Mouse (Mus musculus) hindlimb bud, embryonic 11.5 days (tissue): ENCODE measurements around the gene Lcmt1.

Source experiments
- DNase-seq: peaks from one replicate; pipeline ENCODE4 v3.0.0-alpha.2; 2012; ENCODE audit warnings: low read depth, low spot score; ENCODE audit errors: extremely low spot score

The Lcmt1 gene

GRCm38 (mm10) chr7:123397931-123398330, 28.3 kb downstream of the Lcmt1 start:
- DNase-seq = no peak

- DNase-seq = peak; percentile 52
These were observed 29.2 kb downstream of the Lcmt1 start for GRCm38 (mm10) chr7:123398828-123399227.

GRCm38 (mm10) chr7:123399286-123399685, 29.7 kb downstream of the Lcmt1 start:
- no peak for DNase-seq

GRCm38 (mm10) chr7:123401121-123401520, 31.5 kb downstream of the Lcmt1 start:
- no peak for DNase-seq

DNA sequence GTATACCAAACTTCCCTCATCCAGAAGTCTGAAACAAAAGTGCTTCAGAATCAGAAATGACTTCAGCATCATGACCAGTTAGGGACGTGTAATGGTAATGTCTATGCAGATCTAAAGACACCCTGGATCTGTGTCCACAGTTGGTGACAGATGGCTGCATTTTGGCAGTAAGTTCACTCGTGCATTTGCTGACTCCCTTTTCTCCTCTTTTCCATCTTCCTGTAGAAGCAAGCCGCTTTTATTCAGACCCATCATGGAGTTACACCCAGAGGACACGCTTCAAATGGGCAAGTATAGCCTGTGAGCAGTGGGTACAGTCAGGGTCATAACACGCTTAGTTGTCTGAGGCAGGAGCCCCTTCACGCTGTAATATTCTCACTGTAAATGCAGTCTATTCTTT, 34.6 kb downstream of the Lcmt1 start:
- no peak for DNase-seq

GRCm38 (mm10) chr7:123405619-123406018, 36.0 kb downstream of the Lcmt1 start:
- no peak for DNase-seq

DNA sequence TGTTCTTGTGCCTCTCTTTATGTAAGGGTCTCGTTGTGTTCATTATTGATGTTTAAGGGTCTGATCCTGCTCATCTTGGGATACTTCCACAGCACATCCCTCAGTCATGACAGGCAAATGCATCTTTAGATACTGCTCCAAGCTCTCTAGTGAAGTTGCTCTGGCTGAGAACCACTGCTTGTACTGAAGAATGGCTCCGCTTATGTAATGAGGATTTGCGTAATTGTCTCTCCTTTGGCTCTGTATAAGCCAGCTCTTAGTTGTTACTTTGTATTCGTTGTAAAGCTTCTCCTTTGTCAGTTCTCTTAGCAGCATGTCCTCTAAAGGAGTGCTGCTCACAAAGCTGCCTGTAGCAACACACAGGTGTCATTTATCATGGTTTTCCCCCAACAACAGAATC, 37.4 kb downstream of the Lcmt1 start:
- DNase-seq = no peak

DNA sequence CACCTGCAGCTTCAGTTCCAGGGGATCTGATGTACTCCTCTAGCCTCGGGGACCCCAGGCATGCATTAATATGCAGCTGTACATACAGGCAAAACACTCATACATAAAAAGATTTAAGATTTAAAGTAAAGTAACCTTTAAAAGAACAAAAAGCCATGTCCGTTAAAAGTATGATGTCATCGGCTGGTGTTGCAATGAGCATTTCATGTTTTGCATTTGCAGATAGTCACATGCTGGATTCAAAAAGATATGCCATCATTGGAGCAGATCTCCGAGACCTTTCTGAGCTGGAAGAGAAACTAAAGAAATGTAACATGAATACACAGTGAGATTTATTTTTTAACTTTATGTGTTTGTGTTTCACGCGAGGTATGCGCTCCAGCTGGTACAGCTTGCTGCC, 40.9 kb downstream of the Lcmt1 start:
- no peak for DNase-seq

DNA sequence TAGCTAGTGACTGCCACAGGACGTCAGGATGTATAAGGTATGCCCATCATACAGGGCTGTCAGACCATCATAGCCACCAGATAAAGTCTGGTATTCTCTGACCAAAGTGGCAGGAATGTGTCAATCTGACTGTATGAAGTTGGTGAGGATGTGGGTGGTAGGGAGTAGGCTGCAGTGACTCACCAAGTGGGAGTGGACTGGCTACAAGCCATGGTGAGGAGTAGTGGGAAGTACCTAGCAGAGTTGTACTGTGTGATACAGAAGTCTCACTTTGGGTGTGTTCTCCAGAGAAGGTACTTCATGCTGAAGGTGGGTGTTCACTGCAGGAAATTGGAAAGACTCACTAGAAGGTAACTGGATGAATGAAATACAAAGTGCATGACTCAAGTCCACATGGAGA, 41.5 kb downstream of the Lcmt1 start:
- DNase-seq = no peak

DNA sequence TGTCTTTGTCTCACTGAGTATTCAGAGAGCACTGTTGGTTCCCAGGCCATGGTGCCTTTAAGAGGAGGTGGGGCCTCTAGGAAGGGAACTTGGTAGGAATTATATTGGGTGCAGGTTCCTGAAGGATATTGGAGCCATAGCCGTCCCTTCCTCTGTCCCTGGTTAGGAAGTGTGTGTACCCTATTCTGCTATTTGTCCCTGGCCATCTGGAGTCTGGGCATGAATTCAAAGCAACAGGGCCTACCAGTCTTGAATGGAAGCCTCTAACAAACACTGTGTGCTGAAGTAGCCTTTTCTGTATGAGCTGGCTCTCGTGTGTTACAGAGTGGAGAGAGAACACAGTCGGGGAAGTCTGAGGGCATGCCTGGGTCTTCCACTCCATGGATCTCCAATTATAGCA, 42.6 kb downstream of the Lcmt1 start:
- DNase-seq = no peak

GRCm38 (mm10) chr7:123416803-123417202, 47.2 kb downstream of the Lcmt1 start:
- no peak for DNase-seq

- no peak for DNase-seq
These were observed 48.1 kb downstream of the Lcmt1 start for GRCm38 (mm10) chr7:123417661-123418060.

GRCm38 (mm10) chr7:123419984-123420383, 50.4 kb downstream of the Lcmt1 start:
- no peak for DNase-seq

- DNase-seq = no peak
These were observed 52.4 kb downstream of the Lcmt1 start for GRCm38 (mm10) chr7:123421958-123422357.

DNA sequence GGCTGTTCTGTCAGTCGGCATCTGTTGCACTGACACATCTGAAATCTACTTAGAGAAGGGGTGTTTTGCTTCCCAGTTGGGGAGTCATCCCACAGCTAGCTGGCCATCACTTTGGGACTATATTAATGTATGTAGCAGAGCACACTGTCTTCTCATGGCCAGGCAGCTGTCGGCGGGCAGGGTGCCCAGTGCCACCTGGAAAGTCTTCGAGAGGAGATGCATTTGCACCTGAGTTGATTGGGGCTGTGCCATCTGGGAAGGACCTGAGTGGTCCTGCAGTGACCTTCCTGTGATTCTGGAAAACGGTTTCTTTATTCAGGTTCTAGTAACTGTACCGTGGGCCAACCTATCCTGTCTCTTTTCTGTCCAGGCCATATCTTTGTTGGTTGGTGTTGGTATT, 54.7 kb downstream of the Lcmt1 start:
- DNase-seq = no peak

DNA sequence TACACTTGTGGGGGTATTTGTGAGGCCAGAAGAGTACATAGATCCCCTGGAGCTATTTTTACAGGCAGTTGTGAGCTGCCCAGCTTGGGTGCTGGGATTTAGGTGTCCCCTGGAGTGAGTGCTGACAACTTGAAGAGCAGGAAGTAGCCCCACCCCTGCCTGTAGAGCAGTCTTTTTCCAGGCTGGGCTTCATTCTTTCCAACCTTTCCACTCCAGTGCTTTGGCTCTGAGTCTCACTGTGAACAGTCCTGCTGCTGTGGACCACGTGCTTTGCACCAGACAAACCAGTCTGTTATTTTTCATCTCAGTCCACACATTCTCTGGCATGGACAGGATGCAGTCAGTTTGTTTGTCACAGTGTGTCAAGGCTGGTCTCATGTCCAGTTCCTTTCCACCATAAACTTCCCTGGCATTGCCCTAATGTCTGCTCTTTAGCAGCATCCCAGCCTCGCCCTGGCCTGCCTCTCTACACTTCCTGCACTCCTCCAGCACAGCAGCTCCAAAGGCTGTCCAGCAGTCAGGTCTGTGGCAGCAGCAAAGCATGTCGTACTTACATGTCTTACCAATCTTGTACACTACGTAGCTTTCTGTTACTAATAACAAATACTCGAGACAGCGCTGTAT, 55.7 kb downstream of the Lcmt1 start:
- no peak for DNase-seq

GRCm38 (mm10) chr7:123429624-123430410, 60.2 kb downstream of the Lcmt1 start:
- no peak for DNase-seq

- no peak for DNase-seq
These were observed 60.8 kb downstream of the Lcmt1 start for GRCm38 (mm10) chr7:123430411-123430705.

GRCm38 (mm10) chr7:123431206-123431605, 61.6 kb downstream of the Lcmt1 start:
- DNase-seq = no peak

DNA sequence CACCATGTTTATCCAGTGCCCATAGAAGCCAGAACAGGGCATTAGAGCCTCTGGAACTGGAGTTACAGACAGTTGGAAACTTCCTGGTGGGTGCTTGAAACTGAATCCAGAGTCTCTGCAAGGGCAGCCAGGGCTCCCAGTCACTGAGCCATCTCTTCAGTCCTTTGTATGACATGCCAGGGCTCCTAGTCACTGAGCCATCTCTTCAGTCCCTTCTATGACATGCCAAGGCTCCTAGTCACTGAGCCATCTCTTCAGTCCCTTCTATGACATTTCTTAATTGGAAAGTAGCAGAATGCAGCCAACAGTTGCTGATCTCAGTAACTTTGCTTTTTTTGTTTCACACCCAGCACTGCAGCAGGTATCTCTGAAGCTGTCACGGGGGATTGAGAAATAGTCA, 72.5 kb downstream of the Lcmt1 start:
- no peak for DNase-seq

GRCm38 (mm10) chr7:123448794-123449193, 79.2 kb downstream of the Lcmt1 start:
- DNase-seq = no peak

GRCm38 (mm10) chr7:123449676-123450075, 80.1 kb downstream of the Lcmt1 start:
- DNase-seq = no peak

DNA sequence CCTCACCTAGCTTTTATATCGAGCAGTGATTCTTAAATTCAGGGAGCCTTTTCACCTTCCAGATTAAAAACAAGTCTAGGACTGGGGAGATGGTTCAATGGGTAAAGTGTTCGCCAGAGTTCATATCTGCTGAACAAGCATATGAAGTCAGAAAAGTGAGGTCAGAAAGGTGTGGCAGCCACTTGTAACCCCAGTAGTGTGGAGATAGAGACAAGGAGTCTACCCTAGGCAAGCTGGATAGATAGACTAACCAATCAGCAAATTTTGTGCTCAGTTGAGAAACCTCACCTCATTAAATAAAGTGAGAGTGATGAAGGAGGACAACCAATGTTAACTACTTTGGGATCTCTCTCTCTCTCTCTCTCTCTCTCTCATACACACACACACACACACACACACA, 80.9 kb downstream of the Lcmt1 start:
- DNase-seq = no peak
